Mouse (Mus musculus) layer of hippocampus, adult 11-12 months (tissue): ENCODE data around the gene Bicdl2.

ENCODE experiments used
- DNase-seq: peaks from one replicate; pipeline ENCODE4 v3.0.0; 2022; ENCODE audit warnings: low spot score

The Bicdl2 gene

GRCm38 (mm10) chr17:23660117-23660875 is at the start of gene Bicdl2:
Bicdl2 (plus strand) TSS chr17:23660506.
- no peak for DNase-seq

GRCm38 (mm10) chr17:23617087-23617486 is 43.2 kb upstream of the Bicdl2 start:
- no peak for DNase-seq

- no peak for DNase-seq
Observed at GRCm38 (mm10) chr17:23620351-23620750, 40.0 kb upstream of the Bicdl2 start.

- no peak for DNase-seq
Observed at GRCm38 (mm10) chr17:23627813-23628212, 32.5 kb upstream of the Bicdl2 start.

- DNase-seq, result peak; percentile 87
Observed at GRCm38 (mm10) chr17:23630195-23631020, 29.9 kb upstream of the Bicdl2 start.

GRCm38 (mm10) chr17:23631241-23631640 is 29.1 kb upstream of the Bicdl2 start:
- no peak for DNase-seq

- DNase-seq, result no peak
Observed at GRCm38 (mm10) chr17:23644613-23645495, 15.5 kb upstream of the Bicdl2 start, which contains the start of gene Mmp25. Mmp25 (minus strand) TSS chr17:23645277.

GRCm38 (mm10) chr17:23645894-23646293 is 14.4 kb upstream of the Bicdl2 start:
- no peak for DNase-seq

- no peak for DNase-seq
Observed at GRCm38 (mm10) chr17:23651363-23651762, 8.9 kb upstream of the Bicdl2 start.

GRCm38 (mm10) chr17:23653324-23653723 is 7.0 kb upstream of the Bicdl2 start:
- no peak for DNase-seq

GRCm38 (mm10) chr17:23654001-23654400 is 6.3 kb upstream of the Bicdl2 start:
- DNase-seq, result no peak

- no peak for DNase-seq
Observed at GRCm38 (mm10) chr17:23654410-23654809, 5.9 kb upstream of the Bicdl2 start.

GRCm38 (mm10) chr17:23658450-23658849 is 1.9 kb upstream of the Bicdl2 start:
- DNase-seq, result no peak

- no peak for DNase-seq
Observed at GRCm38 (mm10) chr17:23660876-23661200, 532 bp downstream of the Bicdl2 start.

- DNase-seq, result no peak
Observed at GRCm38 (mm10) chr17:23661526-23661925, 1.2 kb downstream of the Bicdl2 start.

- DNase-seq, result no peak
Observed at GRCm38 (mm10) chr17:23664556-23665021, 4.3 kb downstream of the Bicdl2 start.

- DNase-seq, result no peak
Observed at GRCm38 (mm10) chr17:23665511-23665910, 5.2 kb downstream of the Bicdl2 start.

GRCm38 (mm10) chr17:23670516-23671074 is 10.3 kb downstream of the Bicdl2 start:
- no peak for DNase-seq

GRCm38 (mm10) chr17:23671519-23671918 is 11.2 kb downstream of the Bicdl2 start:
- DNase-seq, result no peak

- no peak for DNase-seq
Observed at GRCm38 (mm10) chr17:23672761-23673160, 12.5 kb downstream of the Bicdl2 start.

- DNase-seq, result peak; percentile 96
Observed at GRCm38 (mm10) chr17:23673424-23674073, 13.2 kb downstream of the Bicdl2 start, which contains the start of the genes Hcfc1r1 and Thoc6. Hcfc1r1 (plus strand) TSS chr17:23673596. Thoc6 (minus strand) TSS chr17:23673882.
